Mouse (Mus musculus): ENCODE data around the gene Vtcn1. TPM values are rescaled to one million over a fixed set of nuclear protein-coding genes. Genes with fewer than 3 reads are reported as not detected.

The Vtcn1 gene
- polyA plus RNA-seq, 1 experiment from 2014 or later, result 0.08 TPM

DNA sequence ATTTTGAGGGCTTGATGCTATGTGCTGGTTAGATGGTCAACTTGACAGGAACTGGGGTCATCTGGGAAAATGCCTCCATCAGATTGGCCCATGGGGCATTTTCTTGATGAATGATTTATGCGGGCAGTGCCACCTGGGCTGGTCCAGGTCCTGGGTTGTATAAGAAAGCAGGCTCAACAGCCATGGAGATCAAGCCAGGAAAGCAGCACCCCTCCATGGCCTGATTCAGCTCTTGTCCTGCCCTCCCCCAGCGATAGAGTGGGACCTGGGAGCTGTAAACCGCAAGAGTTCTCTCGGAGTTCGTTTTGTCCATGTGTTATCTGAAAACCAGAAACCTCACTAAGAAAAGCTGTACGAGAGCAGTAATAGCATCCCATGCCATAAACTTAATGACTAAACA is 110.3 kb downstream of the Vtcn1 start:
- no peak overlapping the region for H3K9ac ChIP-seq (ENCODE audit: low read depth, low read length)
- TF ChIP-seq CTCF (IDR thresholded peaks at IDR 0.05; ENCODE audit: low read depth), result no peak
- H3K9me3 ChIP-seq (ENCODE audit: control insufficient read depth), result no peaks in the 10 kb centered on the region
- H3K27ac ChIP-seq (ENCODE audit: low read depth, low read length), result no peak overlapping the region
- ATAC-seq, result no peak
- 75% methylated on average over 6 of the region's 6 CpGs for WGBS
- H3K4me3 ChIP-seq (ENCODE audit: low read depth, low read length), result no peak overlapping the region
- H3K4me1 ChIP-seq (replicated peaks; ENCODE audit: control insufficient read depth, insufficient read depth, low read length), result no peaks in the 10 kb centered on the region
- no peak overlapping the region for H3K4me2 ChIP-seq (replicated peaks; ENCODE audit: low read depth)
- H3K36me3 ChIP-seq (ENCODE audit: control insufficient read depth, insufficient read depth), result peaks cover 25% of the 10 kb centered on the region; the same call in 1 of the 2 replicates
- H3K27me3 ChIP-seq (replicated peaks; ENCODE audit: control insufficient read depth, insufficient read depth, low read length), result no peaks in the 10 kb centered on the region

DNA sequence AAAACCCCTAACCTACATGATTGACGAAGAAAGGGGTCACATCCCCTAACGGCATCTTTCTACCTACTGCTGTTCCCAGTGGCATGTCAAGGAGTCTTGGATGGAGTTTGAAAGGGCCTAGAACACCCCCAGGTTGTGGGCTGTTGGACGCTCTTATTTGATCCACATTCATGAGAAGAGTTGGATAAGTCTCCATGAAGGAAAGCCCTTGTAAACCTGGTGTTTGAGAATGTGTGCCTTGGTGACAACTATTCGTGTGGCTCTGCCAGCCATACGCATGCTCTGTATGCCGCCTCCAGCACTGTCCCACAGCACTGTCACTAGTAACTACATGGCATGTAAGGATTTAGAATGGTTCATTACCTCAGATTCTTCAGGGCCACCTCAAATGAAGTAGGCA is 110.9 kb downstream of the Vtcn1 start:
- Histone ChIP-seq H3K36me3 (ENCODE audit: control insufficient read depth, insufficient read depth) (peaks cover 32% of the 10 kb centered on the region; the same call in 1 of the 2 replicates), H3K9me3 (ENCODE audit: control insufficient read depth) (no peaks in the 10 kb centered on the region), H3K4me1 (replicated peaks; ENCODE audit: control insufficient read depth, insufficient read depth, low read length) (no peaks in the 10 kb centered on the region), H3K27ac (ENCODE audit: low read depth, low read length) (no peak overlapping the region), H3K9ac (ENCODE audit: low read depth, low read length) (no peak overlapping the region), H3K4me3 (ENCODE audit: low read depth, low read length) (no peak overlapping the region), H3K27me3 (replicated peaks; ENCODE audit: control insufficient read depth, insufficient read depth, low read length) (no peaks in the 10 kb centered on the region), H3K4me2 (replicated peaks; ENCODE audit: low read depth) (no peak overlapping the region)
- 93% methylated on average over 6 of the region's 6 CpGs for WGBS
- no peak for TF ChIP-seq CTCF (IDR thresholded peaks at IDR 0.05; ENCODE audit: low read depth)
- no peak for ATAC-seq

DNA sequence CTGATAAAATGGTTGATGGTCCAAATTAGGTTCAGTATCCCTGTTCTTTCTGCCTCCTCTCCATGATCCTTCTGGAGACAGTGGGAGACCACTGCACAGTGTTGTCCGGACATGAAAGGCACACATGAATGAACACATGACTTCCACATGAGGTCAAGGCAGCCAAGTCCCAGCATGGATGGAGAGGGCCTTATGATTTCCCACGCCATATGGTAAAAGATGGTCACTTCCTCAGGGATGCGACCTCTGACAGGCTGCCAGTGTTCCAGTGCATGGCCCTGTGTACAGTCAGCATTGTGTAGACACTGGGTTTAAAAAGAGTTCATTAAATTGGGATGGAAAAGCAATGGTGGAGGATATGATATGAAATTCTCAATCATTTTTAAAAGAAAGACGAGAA is 113.0 kb downstream of the Vtcn1 start:
- Histone ChIP-seq H3K4me1 (replicated peaks; ENCODE audit: control insufficient read depth, insufficient read depth, low read length) (no peaks in the 10 kb centered on the region), H3K9me3 (ENCODE audit: control insufficient read depth) (no peaks in the 10 kb centered on the region), H3K9ac (ENCODE audit: low read depth, low read length) (no peak overlapping the region), H3K27ac (ENCODE audit: low read depth, low read length) (no peak overlapping the region), H3K36me3 (ENCODE audit: control insufficient read depth, insufficient read depth) (peaks cover 28% of the 10 kb centered on the region), H3K4me3 (ENCODE audit: low read depth, low read length) (no peak overlapping the region), H3K4me2 (replicated peaks; ENCODE audit: low read depth) (no peak overlapping the region), H3K27me3 (replicated peaks; ENCODE audit: control insufficient read depth, insufficient read depth, low read length) (no peaks in the 10 kb centered on the region)
- TF ChIP-seq CTCF (IDR thresholded peaks at IDR 0.05; ENCODE audit: low read depth), result no peak
- no peak for ATAC-seq
- 95% methylated on average over 4 of the region's 4 CpGs for WGBS

DNA sequence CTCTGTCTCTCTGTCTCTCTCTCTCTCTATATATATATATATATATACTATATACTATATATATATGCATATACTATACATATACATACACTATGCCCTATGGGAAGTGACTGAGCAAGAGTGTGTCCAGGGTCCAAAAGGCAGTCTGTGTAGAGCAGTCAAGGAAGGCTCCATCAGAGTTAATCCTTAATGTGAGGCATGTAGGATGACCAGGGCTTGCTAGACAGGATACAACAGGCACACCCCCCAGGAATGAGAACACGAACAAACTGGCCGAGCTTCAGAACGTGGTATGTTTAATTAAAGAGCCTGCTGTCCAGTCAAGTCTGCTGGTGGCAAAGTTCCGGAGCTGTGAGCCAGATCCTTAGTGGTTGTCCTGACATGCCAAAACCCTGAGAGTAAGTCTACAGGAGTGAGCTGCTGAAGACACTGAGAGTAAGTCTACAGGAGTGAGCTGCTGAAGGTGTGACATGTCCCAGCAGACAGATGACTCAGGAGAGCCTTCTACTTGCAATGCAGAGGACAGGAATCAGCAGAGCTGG is 115.3 kb downstream of the Vtcn1 start:
- no peaks in the 10 kb centered on the region for H3K4me1 ChIP-seq (replicated peaks; ENCODE audit: control insufficient read depth, insufficient read depth, low read length)
- H3K27ac ChIP-seq (ENCODE audit: low read depth, low read length), result no peak overlapping the region
- H3K9me3 ChIP-seq (ENCODE audit: control insufficient read depth), result no peaks in the 10 kb centered on the region
- TF ChIP-seq CTCF (IDR thresholded peaks at IDR 0.05; ENCODE audit: low read depth), result no peak
- H3K36me3 ChIP-seq (ENCODE audit: control insufficient read depth, insufficient read depth), result peaks cover 39% of the 10 kb centered on the region
- ATAC-seq, result no peak
- H3K9ac ChIP-seq (ENCODE audit: low read depth, low read length), result no peak overlapping the region
- WGBS, result 87% methylated on average over 4 of the region's 4 CpGs
- H3K27me3 ChIP-seq (replicated peaks; ENCODE audit: control insufficient read depth, insufficient read depth, low read length), result no peaks in the 10 kb centered on the region
- no peak overlapping the region for H3K4me2 ChIP-seq (replicated peaks; ENCODE audit: low read depth)
- no peak overlapping the region for H3K4me3 ChIP-seq (ENCODE audit: low read depth, low read length)

Other genes with a start within 250 kb of the Vtcn1 start
- gene Man1a2, start 140.0 kb upstream of the Vtcn1 start, polyA plus RNA-seq (2015; fragmentation: Nextera tagmentation; extraction: Ambion mirVana), result 92.1 and 98.3 TPM in 2 replicates
- gene Trim45, start 96.7 kb downstream of the Vtcn1 start, polyA plus RNA-seq (2015; fragmentation: Nextera tagmentation; extraction: Ambion mirVana), result 1.6 TPM in 2 replicates
- 2.7 and 3.4 TPM in 2 replicates for gene Ttf2, start 144.2 kb downstream of the Vtcn1 start, polyA plus RNA-seq (2015; fragmentation: Nextera tagmentation; extraction: Ambion mirVana)
- gene Cd101, start 204.1 kb downstream of the Vtcn1 start, polyA plus RNA-seq (2015; fragmentation: Nextera tagmentation; extraction: Ambion mirVana), result 1.0 and 1.1 TPM in 2 replicates